Mouse (Mus musculus): ENCODE results near the gene Prdm2.

The Prdm2 gene

DNA sequence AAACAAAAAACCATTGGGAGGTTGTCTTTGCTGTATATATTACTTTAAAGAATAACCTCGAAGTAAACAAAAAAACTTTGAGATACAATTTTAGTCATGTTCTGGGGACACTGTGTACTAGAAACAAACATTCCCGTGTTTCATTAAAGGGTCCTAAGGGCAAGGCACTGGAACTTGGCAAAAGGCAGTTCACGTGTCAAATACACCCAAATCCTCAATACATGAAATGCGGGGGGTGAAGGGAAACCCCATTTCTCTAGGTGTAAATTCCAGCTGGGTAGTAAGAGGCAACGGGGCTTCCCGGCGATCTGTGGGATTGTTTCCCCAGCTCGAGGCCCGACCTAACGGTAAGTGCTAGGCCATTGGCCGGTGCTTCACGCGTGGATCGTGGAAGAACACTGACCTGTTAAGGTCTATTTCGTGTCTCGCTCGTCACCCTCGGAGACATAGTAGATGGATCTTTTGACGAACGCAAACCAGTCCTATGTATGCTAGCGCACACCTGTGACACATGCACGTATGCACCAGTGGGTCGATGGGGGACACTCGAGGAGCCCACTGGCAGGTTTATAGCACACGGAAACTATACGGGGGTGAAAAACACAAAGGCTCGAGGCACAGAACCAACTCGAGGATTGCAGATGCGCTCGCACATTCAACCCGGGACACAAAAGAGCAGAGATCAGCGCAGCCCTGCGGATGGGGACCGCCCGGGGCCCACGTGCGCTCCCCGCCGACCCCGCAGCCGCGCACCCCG lies 1.0 kb downstream of the Prdm2 start:
- DNase-seq (ENCODE audit: low read depth, low spot score), result peak; percentile 32

GRCm38 (mm10) chr4:143209997-143210396 lies 2.8 kb downstream of the Prdm2 start:
- DNase-seq (ENCODE audit: low read depth, low spot score), result no peak

DNA sequence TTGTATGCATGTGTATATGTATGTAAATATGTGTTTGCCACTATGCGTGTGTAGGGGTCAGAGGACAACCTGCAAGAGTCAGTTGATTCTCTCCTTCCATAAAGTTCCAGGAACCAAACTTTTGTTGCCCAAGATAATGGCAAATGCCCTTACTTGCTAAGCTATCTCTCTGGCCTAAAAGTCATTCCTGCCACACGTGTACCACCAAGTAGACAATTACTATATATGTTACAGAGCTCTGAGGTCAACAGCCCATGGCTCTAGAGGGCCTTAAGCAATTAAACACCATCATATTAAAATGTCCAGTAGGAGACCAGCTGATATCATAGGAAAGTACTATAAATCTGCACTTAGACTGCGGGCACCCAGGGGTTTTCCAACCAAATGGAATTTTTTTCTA lies 10.1 kb downstream of the Prdm2 start:
- no peak for DNase-seq (ENCODE audit: low read depth, low spot score)

DNA sequence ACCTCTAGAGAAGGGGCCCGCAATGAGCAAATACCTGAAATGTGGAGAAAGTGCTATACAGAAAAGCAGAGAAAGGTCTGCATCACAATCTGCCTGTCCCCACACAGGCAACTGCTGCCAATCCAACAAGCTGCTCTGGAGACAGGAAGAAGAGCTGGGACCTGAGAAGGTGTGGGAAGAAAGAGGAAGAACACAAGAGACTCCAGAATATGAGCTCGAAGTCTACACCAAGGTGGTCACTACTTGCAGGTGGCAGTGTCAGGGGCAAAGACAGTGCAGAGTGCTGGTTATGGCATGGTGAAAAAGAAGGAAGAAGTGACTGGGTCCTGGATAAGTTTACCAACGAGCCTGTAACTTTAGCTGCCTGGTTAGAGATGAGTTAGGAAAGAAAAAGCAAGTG lies 14.4 kb downstream of the Prdm2 start:
- no peak for DNase-seq (ENCODE audit: low read depth, low spot score)

DNA sequence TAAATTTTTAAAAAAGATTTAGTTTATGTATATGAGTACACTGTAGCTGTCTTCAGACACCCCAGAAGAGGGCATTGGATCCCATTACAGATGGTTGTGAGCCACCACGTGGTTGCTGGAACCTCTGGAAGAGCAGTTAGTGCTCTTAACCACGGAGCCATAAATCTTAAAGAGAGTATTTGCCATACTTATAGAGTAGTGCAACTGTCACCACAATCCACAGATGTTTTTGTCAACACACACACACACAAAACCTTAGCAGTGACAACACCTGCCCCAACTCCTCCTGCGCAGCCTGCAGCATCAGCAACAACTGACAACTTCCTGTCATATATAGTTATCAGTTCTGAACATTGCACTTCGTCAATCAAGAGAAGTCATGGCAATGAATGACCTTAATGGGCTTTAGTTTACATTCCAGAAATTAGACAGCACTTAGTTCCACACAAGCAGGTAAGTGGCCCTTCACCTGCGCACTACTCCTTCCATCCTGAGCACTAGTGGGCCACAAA lies 14.9 kb downstream of the Prdm2 start:
- DNase-seq (ENCODE audit: low read depth, low spot score), result no peak

- no peak for DNase-seq (ENCODE audit: low read depth, low spot score)
Measured at GRCm38 (mm10) chr4:143194328-143194727, 18.5 kb downstream of the Prdm2 start.

DNA sequence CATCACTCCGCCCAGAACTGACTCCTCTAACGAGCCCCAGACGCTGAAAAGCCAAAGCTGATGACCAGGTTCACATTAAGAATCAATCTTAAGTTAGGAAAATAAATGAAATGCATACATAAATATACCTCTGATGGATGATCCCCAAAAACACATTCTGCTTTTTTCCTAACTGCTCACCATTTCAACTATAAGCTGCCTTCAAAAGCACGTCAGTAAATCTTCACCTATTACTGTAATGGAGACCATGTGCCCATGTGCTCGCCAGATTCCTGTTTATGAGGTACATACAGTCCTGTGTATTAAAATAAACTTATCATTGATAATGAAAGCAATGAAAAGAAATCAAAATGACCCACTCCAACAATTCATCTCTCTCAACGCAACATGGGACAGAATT lies 19.6 kb downstream of the Prdm2 start:
- no peak for DNase-seq (ENCODE audit: low read depth, low spot score)

DNA sequence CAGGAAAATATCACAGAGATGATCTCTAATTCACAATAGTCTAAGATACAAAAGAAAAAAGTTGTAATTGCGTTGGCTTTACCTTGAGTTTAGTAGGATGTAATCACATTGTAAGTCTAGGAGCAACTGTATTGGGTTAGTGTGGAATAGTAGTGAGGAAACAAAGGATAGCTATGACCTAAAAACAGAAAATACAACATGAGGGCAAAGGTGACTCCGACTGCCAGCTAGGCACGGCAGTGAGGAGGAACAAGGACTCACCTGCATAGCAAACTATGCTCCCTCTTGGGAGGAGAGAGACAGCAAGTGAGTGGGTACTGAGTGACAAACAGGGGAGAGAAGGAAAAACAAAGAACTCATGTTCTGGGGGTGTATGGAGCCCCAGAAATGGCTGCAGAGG lies 21.0 kb downstream of the Prdm2 start:
- DNase-seq (ENCODE audit: low read depth, low spot score), result no peak

DNA sequence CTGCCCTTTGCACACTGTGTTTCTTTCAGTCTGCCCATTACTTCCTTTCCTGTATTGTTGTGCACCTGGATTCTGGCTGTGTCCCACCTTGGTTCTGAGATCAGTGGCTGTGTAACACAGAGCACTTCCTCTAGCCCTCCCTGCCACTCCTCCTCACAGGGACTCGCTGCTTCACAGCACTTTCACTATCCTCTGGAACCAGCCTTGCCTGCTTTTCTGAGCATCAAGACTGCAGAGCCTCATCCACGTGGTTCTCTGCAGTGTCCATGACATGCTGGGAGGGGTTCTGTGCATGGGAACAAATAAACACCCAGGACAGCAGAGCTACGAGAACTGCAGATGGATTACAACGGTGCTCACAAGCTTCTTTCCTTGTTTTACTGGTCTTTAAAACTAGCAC lies 22.1 kb downstream of the Prdm2 start:
- no peak for DNase-seq (ENCODE audit: low read depth, low spot score)

DNA sequence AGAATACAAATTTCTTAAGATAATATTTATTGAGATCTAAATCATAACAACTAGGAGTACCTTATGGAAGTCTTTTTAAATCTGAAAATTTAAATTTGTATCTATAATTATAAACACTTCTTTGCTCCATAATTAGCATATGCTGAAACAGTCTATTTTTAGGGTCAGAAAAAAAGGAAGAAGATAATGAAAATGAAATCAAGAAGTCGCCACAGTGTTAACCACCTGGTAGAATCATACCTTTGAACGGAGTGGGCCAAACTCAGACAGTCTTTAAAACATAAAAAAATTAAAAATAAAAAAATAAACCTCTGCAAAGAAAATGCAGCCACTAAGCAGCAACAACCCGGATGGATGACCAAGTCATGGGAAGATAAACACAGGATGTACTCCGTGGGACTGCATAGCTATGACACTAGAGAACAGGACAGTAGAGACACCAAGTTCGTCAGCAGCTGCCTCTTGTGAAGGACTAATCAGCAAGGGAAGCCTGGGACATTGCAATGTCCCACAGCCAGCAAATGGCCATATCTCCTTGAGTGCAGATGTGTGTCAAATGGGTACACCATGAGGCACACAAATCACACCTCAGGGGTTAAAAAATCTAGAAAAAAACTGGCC lies 24.1 kb downstream of the Prdm2 start:
- no peak for DNase-seq (ENCODE audit: low read depth, low spot score)

DNA sequence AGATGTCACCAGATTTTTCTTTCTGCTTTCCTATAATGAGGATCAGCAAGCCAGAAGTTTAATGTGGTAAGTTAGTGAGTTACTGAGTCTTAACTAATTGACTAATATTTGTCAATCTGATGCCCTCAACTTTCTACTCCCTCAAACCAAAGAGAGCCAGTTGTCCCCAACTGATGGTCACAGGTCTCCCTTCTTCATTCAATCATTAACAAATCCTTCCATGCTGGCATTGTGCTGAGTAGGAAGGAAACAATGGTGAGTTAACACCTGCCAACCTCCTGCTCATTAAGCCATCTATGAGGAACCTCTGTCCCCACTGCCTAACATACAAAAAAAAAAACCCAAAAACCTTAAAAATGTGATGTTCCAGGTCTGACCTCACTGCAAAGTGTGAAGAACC lies 26.7 kb downstream of the Prdm2 start:
- no peak for DNase-seq (ENCODE audit: low read depth, low spot score)

DNA sequence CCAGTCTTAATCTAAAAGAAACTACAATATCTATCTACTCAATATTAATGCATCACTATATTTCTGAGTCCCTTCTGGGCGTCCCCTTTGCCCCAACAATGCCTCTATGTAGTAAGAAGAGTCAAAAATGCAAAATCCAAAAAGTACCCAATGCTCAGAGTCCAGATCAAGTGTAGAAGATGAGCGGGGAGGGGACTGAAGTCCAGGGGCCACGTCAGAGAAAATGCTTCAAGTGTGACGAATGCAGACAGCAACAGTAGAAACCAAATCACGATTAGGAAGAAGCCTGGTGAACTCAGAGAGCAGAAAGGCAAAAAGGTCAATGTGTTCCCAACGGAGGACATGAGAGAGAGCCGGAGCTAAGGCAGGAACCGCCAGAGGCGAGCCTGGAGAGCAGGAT lies 27.3 kb downstream of the Prdm2 start:
- no peak for DNase-seq (ENCODE audit: low read depth, low spot score)

DNA sequence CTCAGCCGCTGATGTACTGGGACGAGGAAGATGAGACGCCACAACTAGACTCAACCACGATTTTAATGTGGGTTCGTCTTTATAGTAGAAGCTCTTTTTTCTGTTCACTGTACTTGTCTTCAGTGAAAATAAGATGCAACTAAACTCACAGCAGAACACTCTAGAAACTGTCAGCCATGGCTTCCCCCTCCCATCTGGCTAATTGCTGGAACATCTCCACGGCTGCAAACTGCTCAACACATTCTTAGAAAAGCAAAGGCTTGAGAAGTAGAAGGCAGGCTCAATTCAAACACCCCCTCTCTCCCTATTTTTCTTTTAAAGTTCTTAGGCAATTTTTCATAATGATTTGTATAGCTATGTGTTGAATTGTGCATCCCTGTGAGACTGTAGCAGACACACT lies 29.7 kb downstream of the Prdm2 start:
- DNase-seq (ENCODE audit: low read depth, low spot score), result no peak

- DNase-seq (ENCODE audit: low read depth, low spot score), result no peak
Measured at GRCm38 (mm10) chr4:143180731-143181130, 32.1 kb downstream of the Prdm2 start.

DNA sequence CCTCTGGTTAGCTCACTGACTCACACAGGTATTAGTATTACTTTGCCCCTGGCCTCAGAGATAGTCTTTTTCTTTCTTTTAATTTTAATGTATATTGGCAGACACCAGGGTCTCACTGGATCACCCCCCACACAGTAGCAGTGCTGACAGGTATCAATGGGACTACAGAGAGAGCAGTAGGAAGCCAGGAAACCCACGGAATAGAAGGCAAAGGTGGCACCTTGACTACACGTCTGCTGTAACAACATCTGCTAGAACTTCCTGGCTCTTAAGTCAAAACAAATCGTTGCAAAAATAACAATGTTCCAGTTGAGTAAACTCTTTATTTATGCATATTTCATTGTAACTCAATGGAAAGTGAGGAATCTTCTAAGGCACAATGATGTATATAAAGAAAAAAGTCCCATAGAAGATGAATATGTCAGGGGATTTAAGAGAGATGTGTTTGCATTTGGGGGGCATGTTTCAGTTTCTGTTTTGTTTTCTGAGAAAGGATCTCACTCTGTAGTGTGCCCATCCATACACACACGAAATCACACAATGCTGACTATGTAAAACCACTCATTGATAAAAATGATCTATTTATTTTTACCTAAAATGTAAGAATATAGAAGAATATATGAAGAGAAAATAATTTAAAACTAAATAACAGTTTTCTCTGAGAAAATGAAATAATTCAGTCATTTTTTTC lies 41.0 kb downstream of the Prdm2 start:
- DNase-seq (ENCODE audit: low read depth, low spot score), result no peak

DNA sequence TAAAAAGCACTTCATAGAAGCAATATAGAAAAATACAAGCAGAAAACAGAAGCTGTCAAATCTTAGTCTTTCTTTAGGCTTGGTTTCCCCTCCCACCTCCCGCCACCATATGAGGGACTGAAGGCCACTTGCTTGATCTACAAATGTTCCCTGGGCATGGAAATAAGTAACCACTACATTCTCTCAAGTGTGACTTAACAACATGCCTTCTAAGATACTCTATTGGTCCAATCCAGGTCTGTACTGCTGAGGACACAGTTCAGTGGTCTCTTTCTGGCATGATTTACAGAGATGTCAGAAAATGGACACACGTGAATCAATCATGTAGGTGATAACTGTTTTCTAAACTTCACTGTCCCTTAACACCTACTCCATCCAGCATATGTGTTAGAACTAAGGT lies 42.5 kb downstream of the Prdm2 start:
- no peak for DNase-seq (ENCODE audit: low read depth, low spot score)

DNA sequence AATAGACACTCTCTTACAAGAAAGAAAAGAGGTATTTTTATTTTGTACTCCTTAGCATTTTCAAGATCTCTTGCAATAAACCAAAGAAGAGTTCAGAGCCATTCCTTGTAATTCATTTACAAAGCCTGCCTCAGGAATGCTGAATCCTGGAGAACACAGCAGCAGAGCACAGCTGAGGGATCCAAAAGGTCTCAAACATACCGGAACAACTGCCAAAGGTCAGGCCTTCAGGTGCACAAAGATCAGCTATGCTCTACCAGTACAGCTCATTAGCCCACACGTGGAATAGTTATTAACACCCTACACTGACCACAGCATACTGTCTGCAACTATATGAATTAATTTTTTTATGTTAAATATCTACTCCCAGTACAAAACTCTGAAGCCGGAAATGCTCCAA lies 44.7 kb downstream of the Prdm2 start:
- no peak for DNase-seq (ENCODE audit: low read depth, low spot score)

GRCm38 (mm10) chr4:143161619-143162479 lies 50.9 kb downstream of the Prdm2 start:
- peak; percentile 96 for DNase-seq (ENCODE audit: low read depth, low spot score)

DNA sequence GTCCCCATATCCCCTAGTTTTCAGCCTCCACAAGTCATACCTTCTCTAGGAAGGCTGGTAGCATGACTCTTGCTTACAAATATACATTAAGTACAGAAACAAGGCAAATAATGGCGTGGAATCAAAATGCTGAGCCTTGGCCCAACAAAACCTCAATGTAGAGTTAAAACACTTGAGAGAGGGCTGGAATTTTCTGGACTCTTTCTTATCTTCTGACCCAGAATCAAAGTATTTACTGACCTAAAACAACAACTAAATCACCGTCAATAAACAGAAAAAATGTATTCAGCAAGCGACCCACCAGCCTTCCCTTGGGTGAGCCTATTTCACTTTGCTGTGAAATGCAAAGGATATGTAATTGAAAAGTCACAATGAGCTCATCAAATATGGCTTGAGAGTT lies 52.0 kb downstream of the Prdm2 start:
- DNase-seq (ENCODE audit: low read depth, low spot score), result peak; percentile 33

DNA sequence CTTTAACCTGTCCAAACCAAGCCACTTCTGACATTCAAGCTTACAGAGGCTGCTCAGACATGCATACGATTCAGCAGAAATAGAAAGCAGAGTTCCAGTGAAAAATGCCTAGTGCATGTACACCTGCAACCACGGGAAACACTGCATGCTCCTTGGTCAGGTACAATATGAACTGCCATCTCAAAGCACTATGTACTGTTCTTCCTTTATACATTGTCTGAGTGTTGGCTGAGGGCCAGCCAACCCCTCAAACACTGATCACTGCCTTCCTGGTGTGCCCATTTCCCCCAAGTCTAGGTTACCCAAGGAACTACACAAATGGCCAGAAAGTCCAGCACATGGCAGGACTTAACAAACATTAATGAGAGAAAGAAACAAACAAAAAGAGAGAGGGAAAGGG lies 53.5 kb downstream of the Prdm2 start:
- no peak for DNase-seq (ENCODE audit: low read depth, low spot score)

GRCm38 (mm10) chr4:143155871-143156270 lies 56.9 kb downstream of the Prdm2 start:
- DNase-seq (ENCODE audit: low read depth, low spot score), result no peak

GRCm38 (mm10) chr4:143155036-143155435 lies 57.8 kb downstream of the Prdm2 start:
- DNase-seq (ENCODE audit: low read depth, low spot score), result no peak
